Mouse (Mus musculus) cerebellum, postnatal 14 days (tissue): ENCODE measurements around the gene Anapc7.

Source experiments
- DNase-seq, 2 experiments: peaks; one replicate each; pipeline ENCODE4 v3.0.0; 2021; ENCODE audit warnings: mixed read lengths in 2 of 2

Anapc7 gene

DNA sequence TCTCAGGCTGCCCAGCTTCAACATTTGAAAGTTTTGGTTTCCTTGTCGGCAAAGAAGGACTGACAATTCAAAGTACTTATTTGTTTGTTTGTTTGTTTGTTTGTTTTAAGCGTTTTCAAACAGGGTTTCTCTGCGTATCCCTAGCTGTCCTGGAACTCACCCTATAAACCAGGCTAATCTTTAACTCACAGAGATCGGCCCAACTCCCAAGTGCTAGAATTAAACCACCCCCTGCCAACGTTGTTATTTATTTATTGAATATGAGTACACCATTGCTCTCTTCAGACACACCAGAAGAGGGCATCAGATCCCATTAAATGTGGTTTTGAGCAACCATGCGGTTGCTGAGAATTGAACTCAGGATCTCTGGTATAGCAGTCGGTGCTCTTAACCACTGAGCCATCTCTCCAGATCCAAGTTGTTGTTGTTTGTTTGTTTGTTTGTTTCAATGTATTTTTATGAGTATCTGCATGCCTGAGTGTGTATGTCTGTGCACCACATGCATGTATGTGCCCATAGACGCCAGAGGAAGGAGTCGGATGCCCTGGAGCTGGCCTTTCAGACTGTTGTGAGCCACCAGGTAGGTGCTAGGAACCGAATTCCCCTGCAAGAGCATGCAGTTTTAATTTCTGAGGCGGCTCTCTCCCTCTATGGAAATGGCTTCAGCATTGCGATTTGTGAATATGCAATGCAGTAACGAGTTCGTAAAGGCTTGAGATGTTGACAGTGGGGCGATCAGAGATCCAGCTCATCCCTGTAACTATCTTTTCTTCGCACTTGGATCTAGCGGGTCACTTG lies at the start of gene Anapc7:
Gene Anapc7 (plus strand): TSS at position 423 of the 798 bp plus-strand sequence.
- DNase-seq = no peak

DNA sequence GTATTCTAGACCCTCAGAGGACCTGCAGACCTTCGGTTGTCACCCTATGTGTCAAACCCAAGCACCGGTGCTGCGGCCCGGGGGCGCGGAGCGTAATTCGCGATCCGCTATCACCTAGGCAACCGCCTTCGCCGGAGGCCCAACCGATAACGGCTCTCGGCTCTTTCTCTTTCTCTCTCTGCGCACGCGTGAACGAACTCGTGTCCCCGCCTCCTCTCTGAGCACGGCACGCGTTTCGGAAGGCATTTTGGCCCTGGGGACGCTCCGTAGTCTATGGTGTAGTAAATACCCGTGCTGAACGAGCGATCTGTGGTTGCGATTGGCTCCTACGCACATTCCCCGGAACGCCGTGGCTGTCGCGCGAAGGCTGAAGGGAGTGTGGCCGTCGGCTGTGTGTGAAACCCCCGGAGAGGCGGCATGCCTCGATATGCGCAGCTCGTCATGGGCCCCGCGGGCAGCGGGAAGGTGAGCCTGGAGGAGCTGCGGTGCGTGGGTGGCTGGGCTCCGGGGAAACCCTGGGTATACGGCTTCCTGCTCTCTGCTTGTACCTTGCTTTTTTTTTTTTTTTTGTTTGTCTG lies 49.2 kb upstream of the Anapc7 start, which contains the start of gene Fam216a:
Gene Fam216a (minus strand): TSS at position 173 of the 578 bp plus-strand sequence.
- DNase-seq = peak; percentile 99

DNA sequence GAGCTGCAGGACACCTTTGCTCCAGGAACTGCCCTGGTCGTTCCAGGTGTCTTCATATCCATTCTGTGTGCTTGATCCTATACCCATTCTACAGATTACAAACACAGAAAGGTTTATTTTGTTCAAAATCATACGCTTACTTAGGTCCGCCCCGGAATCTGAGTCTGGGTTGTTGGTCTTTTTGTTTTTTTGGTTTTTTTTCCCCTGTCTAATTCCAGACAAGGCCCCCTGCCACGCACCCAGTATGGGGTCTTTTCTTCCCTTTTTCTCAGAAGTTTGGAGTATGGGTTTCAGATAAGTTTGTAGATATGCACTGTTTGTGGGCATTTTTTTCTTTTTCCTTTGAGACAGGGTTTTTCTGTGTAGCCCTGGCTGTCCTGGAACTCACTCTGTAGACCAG lies 48.6 kb upstream of the Anapc7 start:
- peak; percentile 28 to 62 for DNase-seq

DNA sequence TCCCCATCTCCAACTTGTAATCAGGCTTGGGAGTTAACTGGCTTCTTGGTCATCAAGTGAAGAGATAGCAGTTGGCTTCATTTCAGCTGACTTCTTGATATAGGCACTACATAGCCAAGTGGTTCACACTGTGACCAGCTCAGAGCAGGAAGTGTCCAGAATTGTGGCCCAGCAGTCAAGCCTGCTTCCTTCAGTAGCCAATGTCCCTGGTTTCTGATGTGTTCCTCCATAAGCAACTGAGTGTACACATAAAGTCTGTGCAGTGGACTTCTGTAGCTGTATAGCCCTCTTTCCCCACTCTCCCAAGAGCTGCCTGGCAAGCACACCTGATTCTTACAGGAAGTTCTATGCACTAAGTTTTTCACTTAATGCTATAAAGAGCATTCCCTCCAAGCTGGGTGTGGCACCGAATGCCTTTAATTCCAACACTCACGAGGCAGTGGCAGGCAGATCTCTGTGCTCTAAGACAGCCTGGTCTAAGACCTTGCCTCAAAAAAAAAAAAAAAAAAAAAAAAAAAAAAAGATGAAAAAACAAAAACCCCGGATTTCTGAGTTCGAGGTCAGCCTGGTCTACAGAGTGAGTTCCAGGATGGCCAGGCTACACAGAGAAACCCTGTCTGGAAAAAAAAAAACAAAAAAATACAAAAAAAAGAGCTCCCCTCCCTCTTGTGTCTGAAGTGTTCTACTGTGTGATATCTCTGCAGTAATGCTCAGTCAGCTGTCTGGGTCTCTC lies 44.2 kb upstream of the Anapc7 start:
- DNase-seq = no peak

DNA sequence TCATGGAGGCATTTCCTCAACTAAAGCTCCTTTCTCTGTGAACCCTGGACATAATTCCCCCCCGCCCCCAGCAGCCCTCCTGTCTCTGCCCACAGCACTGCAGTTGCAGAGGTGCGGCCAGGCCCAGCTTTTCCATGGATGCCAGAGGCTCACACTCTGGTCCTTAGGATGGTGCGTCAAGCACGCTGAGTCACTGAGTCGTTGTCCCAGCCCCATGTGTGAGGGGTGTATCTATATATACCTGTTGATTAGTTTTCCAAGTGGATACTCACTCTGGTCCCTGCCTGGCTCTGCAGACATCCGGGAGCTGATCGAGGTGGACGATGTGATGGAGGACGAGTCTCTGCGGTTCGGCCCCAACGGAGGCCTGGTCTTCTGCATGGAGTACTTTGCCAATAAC lies 43.3 kb upstream of the Anapc7 start:
- no peak for DNase-seq

DNA sequence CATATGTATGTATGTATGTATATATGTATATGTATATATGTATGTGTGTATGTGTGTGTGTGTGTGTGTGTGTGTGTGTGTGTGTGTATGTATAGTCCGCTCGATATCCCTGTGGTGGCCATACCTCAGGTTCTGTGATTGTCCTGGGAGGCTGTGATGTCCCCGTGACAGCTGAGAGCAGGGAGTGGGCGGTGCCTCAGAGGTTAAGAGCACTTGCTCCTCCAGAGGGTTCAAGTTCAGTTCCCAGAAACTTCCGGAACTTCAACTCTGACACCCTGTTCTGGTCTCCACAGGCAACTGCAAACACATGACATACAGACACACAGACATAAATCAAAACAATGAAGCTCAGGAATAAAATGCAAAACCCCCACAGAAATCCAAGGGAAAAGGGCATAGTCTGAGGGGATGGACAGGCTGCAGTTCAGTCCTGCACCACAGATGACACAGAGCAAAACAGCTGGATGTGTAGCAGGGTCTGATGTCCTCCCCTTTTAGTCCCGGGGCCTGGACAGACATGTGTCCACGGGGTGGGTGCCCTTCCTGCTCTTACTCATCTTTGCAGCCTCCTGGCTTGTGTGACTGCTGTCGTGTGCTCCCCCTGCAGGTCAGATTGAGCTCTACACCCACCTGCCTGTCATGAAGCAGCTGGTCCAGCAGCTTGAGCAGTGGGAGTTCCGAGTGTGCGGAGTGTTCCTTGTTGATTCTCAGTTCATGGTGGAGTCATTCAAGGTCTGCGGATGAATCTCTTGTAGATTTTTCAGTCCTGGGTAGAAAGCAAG lies 41.9 kb upstream of the Anapc7 start:
- peak; percentile 83 to 93 for DNase-seq

DNA sequence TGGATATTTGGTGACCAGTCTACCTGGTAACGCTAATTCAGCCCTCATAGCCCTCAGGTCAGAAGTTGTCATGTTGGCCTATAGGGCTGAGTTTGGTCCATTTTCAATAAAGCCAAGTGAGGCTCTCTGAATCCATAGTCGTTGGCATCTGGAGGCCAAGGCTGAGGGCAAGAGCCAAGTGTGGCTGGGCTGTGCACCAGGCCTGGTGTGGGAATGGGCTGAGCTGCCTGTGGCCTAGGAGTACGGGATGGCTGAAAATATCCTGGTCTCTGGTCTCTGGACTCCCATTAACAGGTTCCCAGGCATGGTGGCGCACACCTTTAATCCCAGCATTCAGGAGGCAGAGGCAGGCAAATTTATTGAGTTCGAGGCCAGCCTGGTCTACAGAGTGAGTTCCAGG lies 31.5 kb upstream of the Anapc7 start:
- DNase-seq = peak in 1 of 2 experiments; percentile 45

GRCm38 (mm10) chr5:122390671-122391070 lies 30.8 kb upstream of the Anapc7 start:
- DNase-seq = no peak

DNA sequence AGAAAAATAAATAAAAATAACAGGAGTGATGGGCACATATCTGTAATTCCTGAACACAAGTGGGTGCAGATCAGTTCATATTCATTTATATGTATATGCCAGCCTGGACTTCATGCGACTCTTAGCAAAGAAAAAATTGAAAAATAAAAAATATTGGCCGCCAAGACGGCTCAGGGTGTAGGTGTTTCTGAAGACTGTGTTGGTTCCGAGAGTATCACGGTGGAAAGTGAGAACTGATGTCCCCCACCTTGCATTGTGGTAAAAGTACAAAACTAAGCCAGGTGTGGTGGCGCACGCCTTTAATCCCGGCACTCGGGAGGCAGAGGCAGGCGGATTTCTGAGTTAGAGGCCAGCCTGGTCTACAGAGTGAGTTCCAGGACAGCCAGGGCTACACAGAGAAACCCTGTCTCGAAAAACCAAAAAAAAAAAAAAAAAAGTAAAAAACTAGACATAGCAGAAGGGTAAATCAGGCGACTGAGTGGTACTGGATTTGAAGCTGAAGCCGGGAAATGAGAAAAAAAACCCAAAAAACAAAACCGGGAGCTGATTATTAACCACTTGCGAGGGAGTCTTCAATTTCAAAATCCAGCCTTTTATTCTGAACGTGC lies 30.2 kb upstream of the Anapc7 start:
- no peak for DNase-seq

DNA sequence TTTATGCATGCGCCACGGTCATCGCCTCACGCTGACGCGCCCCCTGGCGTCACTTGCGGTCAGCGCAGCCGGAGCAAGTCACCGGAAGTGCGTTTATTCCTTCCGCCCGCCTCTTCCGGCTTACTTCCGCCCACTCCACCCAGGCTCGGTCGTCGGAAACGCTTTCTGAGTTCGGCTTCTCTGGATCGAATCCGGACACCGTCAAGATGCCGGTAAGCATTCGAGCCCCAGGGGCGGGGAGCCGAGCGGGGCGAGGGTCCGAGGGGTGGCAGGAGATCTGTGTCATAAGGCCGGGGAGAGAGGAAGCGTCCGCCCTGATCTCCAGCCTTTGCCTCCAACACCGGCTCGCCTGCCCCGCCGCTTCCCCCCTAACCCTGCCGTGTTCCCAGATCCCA lies 29.7 kb upstream of the Anapc7 start, which contains the start of gene Arpc3:
Gene Arpc3 (plus strand): TSS at position 93 of the 395 bp plus-strand sequence.
- DNase-seq = peak; percentile 97

DNA sequence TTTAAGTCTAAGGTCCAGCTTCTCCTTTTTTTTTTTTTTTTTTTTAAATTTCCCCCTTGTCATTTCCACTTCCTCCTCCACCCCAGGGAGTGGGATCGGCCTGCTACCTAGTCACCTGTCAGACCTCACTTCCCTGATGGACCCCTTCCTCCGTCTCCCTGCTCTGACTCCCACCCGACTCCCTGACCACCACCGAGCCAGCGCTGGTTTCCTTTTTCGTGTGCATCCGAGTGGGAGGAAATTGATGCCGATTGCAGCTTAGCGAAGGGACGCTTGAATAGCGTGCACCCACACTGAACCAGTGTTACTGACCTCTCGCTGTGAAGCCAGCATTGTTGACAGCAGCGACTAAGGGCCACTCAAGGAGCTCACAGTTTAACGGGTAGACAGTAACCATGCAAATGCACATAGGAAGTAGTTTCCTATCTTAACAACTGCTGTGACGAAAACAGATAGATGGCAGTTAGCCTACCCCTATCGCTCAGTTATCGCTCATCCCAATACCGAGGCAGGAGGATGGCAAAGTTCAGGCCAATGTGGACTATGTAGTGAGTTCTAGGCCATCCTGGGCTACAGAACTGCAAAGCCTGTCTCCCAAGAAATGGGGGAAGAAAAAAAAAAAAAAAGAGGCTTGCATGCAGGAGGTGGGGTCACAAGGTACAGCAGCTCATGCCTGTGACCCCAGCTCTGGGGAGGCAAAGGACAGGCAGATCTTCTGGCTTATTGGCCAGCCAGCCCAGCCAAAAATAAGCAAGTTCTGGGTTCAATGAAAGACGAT lies 29.1 kb upstream of the Anapc7 start:
- peak; percentile 35 to 49 for DNase-seq

- DNase-seq = peak; percentile 82 to 91
Measured at GRCm38 (mm10) chr5:122393887-122394286, 27.6 kb upstream of the Anapc7 start.

DNA sequence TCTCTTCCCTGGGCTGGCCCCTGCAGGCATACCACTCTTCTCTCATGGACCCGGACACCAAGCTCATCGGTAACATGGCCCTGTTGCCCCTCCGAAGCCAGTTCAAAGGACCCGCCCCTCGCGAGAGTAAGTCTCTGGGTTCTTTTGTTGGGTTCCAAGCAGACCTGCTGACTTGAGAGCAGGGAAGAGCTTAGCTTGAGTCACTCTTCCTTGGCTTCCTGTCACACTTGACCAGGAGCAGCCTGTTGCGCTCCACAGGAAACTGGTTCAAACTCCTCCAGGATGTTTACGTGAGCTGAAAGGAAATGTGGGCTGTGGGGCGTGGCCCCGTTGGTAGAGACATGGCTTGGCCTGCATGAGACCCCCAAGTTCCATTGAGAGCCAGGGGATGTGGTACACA lies 24.7 kb upstream of the Anapc7 start:
- no peak for DNase-seq

- no peak for DNase-seq
Measured at GRCm38 (mm10) chr5:122397495-122397894, 24.0 kb upstream of the Anapc7 start.

DNA sequence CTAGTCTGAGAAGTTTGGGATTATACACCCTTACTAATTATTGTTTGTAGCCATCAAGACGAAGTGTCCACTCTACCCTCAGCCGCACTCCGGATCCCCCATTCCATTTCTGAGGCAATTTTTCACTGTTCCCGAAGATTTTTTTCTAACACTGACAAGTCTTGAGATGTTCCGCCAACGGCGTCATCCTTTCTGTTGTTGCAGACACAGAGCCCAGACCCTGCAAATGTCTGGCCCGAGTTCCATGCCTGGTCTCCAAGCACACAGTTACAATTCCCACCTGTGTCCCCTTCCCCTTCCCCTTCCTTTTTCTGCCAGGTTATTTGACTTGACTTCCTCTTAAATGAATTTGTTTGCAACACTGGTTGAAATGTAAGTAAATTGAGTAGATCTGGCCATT lies 21.6 kb upstream of the Anapc7 start:
- no peak for DNase-seq

- DNase-seq = no peak
Measured at GRCm38 (mm10) chr5:122400628-122401302, 20.7 kb upstream of the Anapc7 start.

- DNase-seq = peak; percentile 88 to 90
Measured at GRCm38 (mm10) chr5:122401303-122401640, 20.2 kb upstream of the Anapc7 start.

GRCm38 (mm10) chr5:122402160-122402559 lies 19.3 kb upstream of the Anapc7 start:
- DNase-seq = no peak

GRCm38 (mm10) chr5:122402772-122403171 lies 18.7 kb upstream of the Anapc7 start:
- DNase-seq = peak; percentile 68 to 79

DNA sequence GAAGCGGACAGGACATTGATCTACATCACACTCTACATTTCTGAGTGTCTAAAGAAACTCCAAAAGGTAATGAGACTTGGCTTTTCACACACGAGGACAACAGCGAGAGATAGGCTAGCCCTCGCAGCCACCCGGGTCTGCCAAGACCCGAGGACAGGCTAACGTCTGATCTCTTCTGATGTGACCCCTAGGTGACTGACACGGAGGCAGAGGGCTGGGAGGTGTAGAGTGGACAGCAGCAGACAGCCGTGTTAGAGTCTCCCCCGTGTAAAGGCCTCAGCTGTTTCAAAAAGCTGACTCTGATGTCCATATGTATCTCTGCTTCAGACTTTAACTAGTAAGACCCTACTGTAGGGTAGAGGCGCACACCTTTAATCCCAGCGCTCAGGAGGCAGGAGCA lies 18.1 kb upstream of the Anapc7 start:
- DNase-seq = no peak

DNA sequence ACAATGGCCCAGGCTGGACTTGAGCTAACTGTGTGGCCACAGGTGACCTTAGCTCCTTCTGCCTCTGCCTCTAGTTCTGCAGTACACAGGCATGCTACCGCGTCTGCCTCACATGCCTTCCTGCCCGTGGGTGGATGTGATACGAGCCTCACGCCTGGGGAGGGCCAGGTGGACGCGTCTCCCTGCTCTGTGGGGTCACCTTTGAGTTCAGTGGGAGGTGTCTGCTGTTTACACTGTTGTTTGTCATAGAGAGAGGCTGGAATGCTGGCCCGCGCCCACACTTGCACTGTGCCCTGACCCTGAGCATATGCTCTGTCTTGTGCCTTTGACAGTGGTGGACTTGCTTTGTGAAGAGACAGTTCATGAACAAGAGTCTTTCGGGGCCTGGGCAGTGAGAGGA lies 16.0 kb upstream of the Anapc7 start:
- DNase-seq = no peak
